Mouse (Mus musculus): ENCODE data around the gene Gpr171.
"Not testable (repeated sequence)": the region's sequence is repeated elsewhere in the genome, so short reads cannot be mapped to it uniquely, and the experiment has no call there.

Gpr171 gene

GRCm38 (mm10) chr3:59101218-59101986 lies at the start of gene Gpr171:
Gpr171 (minus strand) TSS chr3:59101821.
- no peak for DNase-seq (ENCODE audit: low read depth, low spot score)

- DNase-seq (ENCODE audit: low read depth, low spot score), result no peak
These were observed 49.0 kb upstream of the Gpr171 start for GRCm38 (mm10) chr3:59150624-59151023.

GRCm38 (mm10) chr3:59149646-59150045 lies 48.0 kb upstream of the Gpr171 start:
- no peak for DNase-seq (ENCODE audit: low read depth, low spot score)

- no peak for DNase-seq (ENCODE audit: low read depth, low spot score)
These were observed 43.6 kb upstream of the Gpr171 start for GRCm38 (mm10) chr3:59145194-59145593.

GRCm38 (mm10) chr3:59141507-59142305 lies 40.1 kb upstream of the Gpr171 start:
- no peak for DNase-seq (ENCODE audit: low read depth, low spot score)

GRCm38 (mm10) chr3:59140941-59141340 lies 39.3 kb upstream of the Gpr171 start:
- not testable (repeated sequence) for DNase-seq (ENCODE audit: low read depth, low spot score)

- DNase-seq (ENCODE audit: low read depth, low spot score), result no peak
These were observed 38.5 kb upstream of the Gpr171 start for GRCm38 (mm10) chr3:59140115-59140514.

GRCm38 (mm10) chr3:59139651-59140051 lies 38.0 kb upstream of the Gpr171 start:
- no peak for DNase-seq (ENCODE audit: low read depth, low spot score)

GRCm38 (mm10) chr3:59138946-59139468 lies 37.4 kb upstream of the Gpr171 start:
- DNase-seq (ENCODE audit: low read depth, low spot score), result no peak

- DNase-seq (ENCODE audit: low read depth, low spot score), result no peak
These were observed 34.5 kb upstream of the Gpr171 start for GRCm38 (mm10) chr3:59135911-59136653.

GRCm38 (mm10) chr3:59133189-59133588 lies 31.6 kb upstream of the Gpr171 start:
- DNase-seq (ENCODE audit: low read depth, low spot score), result no peak

GRCm38 (mm10) chr3:59131966-59132365 lies 30.3 kb upstream of the Gpr171 start:
- no peak for DNase-seq (ENCODE audit: low read depth, low spot score)

GRCm38 (mm10) chr3:59131081-59131480 lies 29.5 kb upstream of the Gpr171 start:
- DNase-seq (ENCODE audit: low read depth, low spot score), result no peak

- no peak for DNase-seq (ENCODE audit: low read depth, low spot score)
These were observed 28.8 kb upstream of the Gpr171 start for GRCm38 (mm10) chr3:59130431-59130830.

GRCm38 (mm10) chr3:59129547-59129946 lies 27.9 kb upstream of the Gpr171 start:
- no peak for DNase-seq (ENCODE audit: low read depth, low spot score)

- no peak for DNase-seq (ENCODE audit: low read depth, low spot score)
These were observed 27.1 kb upstream of the Gpr171 start for GRCm38 (mm10) chr3:59128681-59129080.

GRCm38 (mm10) chr3:59125783-59126555 lies 24.3 kb upstream of the Gpr171 start:
- DNase-seq (ENCODE audit: low read depth, low spot score), result no peak

GRCm38 (mm10) chr3:59125022-59125421 lies 23.4 kb upstream of the Gpr171 start:
- no peak for DNase-seq (ENCODE audit: low read depth, low spot score)

GRCm38 (mm10) chr3:59121780-59122449 lies 20.3 kb upstream of the Gpr171 start:
- no peak for DNase-seq (ENCODE audit: low read depth, low spot score)

- no peak for DNase-seq (ENCODE audit: low read depth, low spot score)
These were observed 19.6 kb upstream of the Gpr171 start for GRCm38 (mm10) chr3:59121067-59121730.

Data from brain, embryonic 18.5 days (tissue).